Mouse (Mus musculus) right cerebral cortex, postnatal 10 days (tissue): ENCODE measurements at regions not wholly inside any gene's neighbourhood (a gene's known extent, or its start where the extent isn't known, plus 50 kb on each side); places are given as distances from the start of the nearest gene placed in this dataset.

Experiments
- DNase-seq, 2 experiments: peaks; one replicate each; pipeline ENCODE4 v3.0.0; 2021; ENCODE audit warnings: low spot score in 2 of 2

DNA sequence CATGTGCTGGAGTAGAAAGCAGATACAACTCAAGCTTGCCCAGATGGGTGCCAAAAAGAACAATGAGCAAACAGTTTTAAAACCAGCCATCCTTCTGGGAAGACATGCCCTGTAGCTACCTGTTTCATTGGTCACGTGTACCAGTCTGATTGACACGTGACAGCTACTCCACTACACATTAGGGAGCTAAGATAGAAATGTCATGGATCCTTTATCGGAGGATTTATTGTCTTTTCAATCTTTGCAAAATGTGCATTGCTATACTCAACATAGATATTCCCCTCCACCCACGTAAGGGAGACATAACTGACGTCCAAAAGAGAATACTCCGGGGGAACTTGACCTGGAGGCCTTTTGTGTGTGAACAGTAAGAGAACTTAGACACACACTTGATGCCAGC is 171.1 kb upstream of the Cited2 start:
- DNase-seq, result no peak

DNA sequence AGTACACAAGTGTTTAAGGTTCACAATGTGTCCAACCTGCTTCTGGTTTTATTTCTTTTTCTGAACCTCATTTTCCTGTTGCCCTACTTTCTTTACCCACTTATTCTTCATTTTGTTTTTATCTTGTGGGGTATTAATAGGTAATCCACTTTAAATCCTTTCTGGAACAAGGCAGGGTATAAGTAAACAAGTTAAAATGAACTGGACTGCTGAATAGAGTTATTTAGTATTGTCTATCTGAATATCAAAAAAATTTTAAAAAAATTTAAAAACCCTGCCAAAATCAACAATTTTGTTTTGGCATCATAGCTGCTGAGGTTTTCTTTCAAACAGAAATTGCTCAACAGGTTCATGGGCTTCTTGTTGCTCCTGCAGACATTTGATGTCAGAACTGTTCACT is 170.7 kb upstream of the Cited2 start:
- DNase-seq, result no peak

DNA sequence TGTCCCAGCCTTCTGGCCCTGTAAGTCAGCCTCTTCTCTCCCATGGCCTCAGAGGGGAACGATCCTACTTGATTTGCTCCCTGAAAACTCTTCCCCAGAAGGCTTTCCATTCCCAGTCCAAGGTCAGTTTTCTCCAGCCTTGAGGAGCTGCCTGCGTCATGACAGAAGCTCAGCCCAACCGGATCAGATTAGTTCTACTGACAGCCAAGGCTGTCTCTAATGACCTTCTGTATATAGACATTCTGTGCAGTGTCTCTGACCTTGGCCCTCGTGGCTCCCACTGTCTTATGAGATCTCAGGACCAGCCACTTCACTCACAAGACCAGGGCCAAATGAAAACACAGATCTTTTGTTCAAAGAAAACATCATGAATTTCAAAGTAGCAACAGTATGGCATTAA is 166.6 kb upstream of the Cited2 start:
- no peak for DNase-seq

DNA sequence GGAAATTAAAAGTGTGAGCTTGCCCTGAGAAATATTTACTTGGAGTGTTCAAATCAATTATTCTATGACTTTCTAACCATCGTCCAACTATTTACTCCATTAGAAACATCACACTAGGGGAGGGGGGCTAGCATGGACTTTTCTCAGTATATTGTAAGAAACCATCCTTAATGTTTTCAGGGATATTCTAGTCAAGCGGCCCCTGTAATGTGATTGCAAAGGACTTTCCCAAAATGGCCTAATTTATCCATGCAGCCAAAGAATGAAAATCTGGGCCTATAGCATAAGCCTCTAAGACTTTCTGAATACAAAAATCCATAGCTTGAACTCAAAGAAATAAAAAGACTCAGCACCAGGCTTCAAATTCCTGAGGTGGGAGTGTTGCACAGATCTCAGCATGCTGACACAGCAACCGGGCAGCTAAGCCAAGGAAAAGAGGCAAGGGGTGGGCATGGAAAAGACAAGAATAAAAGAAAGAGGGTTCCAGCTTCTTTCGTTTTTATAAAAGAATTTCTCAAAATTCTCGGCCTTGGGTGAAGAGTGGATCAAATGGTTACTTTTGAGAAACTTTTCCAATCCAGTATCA is 163.6 kb upstream of the Cited2 start:
- no peak for DNase-seq

DNA sequence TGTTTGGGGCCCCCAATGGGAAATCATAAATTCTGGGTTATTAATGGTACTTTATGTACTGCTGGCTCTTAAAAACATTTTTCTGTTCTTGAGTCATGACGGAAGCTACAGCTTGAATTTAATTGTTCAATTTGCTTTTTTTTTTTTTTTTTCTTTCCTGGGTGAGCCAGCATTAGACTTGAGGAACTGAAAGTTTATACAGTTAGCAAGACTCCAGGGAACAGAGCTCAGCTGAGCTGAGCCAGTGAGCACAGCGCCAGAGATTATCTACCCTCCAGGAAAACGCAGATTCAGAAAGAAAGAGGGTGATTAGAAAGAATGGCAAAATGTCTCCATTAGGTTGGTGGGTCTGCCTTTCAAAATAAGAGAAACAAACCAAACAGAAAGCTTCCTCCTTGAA is 163.0 kb upstream of the Cited2 start:
- DNase-seq, result no peak

DNA sequence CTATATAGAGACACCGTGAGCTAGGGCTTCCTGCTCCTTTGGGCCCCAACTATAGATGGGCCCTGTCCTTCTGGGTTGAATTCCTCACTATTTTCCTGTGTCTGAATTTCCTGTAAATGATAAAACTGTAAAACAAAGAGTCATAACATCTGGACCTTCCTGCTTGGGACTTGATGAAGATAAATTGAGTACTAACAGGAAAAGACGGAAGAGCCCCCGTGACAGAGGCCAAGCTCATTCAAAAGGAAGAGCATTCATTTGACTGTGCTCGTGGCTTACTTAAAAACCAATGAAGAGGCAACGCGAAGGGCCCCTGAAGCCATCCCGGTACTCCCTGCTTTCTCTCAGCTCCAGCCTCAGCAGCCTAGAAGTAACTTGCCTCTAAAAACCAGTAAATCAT is 161.6 kb upstream of the Cited2 start:
- DNase-seq, result no peak

DNA sequence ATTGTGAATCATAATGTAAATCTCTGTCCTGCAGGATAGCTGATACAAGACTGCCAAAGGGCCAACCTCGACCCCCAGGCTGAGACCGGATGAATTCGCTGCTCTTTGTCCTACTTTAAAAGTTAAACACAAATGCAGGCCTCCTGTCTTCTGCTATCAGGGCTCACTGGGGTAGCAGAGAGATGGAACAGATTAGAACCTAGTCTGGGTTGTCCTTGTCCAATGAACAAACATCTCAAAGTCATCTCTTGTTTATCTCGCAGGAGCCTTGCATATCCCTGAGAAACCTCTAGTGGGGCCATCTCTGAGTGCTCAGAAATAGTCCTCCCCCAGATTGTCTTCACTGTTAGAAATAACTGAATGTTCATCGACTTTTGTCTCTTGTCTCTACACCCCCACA is 161.0 kb upstream of the Cited2 start:
- DNase-seq, result no peak

DNA sequence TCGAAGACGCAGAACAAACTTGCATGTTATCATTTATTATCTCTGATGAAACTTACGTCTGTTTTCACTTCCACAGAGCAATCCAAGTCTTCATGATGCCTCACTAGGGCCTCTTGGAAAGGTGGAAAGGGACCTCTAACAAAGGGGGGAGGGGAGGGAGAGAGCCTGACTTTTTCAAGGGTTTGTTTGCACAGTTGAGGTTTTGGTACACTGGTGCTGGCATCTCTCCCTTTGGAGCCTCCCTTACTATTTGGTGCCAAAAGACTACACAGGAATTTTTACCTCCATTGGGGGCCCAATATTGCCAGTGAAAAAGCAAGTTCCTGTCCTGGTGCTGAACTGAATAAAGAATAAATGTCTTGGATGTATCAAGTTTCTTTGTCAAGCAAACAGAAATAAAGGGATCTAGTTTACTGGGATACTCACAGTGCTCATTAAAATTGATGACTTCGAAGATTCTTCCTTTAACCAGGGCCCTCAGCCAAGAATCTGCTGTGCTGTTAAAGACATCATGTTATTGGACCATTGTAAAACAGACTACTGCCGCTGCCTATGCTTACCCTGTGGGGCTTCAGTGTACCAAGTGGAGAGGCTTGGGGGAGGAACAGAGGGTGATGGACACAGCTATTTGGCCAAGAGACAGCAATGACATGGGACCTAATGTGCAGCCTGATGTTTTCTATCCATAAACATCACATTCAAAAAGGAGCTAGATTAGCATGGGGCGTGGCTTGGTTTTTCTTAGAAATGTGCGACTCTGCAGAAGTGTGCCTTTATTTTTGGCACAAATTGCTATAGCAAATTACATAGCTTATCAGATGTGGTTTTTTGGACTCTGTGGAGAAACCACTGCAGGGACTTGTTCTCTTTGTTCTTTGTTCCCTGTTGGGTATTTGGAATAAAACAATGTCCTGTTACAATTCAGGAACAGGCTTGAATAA is 160.3 kb upstream of the Cited2 start:
- DNase-seq, result peak; percentile 34 to 53

DNA sequence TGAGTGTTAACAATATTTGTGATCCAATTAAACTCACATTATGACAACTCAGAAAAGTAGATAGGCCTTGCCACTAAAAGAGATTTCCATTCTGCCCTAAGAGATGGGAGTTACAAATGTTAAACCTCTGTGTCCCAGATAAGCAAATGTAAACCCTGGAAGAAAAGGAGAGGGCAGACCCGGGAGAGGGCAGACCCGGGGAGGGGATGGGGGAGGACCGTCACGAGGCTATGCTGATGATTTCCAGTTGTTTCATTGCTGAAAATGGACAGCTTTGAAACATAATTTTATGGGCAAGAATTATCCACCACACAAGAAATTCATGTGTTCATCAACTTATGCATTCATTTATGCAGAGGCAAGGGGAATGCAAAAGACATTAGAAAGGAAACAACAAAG is 159.7 kb upstream of the Cited2 start:
- no peak for DNase-seq

DNA sequence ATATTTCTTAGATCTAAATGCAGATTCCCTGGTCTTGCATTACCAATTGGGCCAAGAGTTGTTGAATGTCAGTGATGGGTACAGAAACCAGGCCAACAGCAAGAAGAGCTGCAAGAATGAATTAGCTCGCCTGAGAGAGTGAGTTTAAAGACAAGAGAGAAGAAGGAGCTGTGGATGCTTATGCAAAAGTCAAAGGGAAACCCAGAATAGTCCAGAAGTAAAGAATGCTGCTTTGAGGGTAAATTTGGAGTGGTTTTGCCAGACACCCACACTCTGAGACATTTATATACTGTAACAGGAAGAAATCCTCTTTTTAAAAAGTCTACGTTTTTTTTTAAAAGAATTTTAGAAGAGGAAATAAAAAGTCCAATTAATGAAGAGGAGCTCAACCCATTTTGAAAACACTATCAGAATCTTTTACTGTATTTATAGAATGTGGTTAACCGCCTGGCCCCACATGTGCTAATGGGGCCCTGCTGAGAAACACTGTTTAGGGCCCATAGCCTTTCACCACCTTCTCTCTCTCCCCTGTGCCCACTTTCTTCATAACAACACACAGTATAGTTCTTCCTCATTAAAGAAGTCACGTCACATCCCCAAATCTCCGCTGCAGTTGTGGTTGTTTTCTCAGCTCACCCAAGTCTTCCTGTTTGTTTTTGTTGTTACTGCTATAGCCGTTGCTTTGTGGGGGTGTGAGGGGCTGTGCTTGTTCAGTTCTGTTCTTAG is 158.0 kb upstream of the Cited2 start:
- no peak for DNase-seq

DNA sequence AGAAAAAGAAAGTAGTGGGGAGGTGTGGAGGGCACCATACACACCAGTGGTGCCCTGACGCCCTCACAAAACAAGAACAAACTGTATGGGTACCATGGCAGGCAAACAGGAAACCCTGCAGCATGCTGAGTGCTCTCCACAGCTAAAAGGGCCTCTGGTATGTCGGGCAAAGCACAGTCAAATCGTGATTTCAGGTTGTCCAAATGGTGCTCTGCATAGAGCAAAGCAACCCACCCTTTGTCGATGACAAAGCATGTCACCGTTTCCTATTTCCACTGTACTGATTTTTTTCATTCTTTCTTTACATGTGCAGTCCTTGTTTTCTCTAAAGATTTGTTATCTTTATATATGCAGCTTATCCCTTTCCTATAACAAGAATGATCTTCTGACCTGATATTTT is 156.0 kb upstream of the Cited2 start:
- DNase-seq, result no peak

DNA sequence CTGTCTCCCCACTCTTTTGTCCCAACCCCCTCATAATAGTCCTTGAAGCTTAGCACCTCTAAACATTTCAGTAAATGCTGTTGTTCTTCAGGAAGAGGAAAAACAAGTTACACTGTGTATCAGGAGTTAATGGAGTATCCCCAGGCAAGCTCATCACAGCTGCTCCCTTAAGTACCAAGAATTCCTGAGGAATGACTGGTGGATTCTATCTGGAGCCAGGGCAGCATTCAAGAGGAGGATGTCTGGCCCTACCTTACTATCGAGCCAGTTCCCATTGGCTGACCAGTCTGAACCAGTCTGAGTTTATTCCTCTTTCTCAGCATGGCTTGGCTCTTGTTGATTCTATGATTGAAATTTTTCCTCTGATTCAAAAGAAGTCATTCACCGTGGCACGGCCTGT is 155.4 kb upstream of the Cited2 start:
- DNase-seq, result no peak

DNA sequence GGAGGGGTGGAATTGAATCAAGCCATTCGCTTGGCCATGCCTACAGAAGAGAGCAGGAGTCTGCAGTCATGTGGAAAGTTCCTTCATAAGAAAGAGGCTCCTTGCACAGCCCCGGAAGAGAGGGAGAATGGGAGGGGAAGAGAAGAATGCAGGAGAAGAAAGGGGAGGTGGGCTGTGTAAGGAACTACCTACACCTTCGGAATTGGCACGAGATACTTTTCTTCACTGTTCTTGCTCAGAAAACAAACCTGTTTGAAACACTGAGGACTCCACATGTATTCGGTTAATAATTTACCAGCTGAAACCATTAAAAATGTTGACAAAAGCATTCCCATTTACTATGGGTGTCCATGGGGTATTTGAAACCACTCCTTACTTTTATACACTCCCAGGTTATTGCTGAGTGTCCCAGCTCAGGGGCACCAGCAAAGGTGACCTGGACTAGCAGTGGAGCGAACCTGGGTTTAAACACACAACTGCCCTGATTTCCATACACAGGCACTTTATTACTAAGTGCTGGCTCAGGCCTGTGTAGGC is 153.4 kb upstream of the Cited2 start:
- no peak for DNase-seq

DNA sequence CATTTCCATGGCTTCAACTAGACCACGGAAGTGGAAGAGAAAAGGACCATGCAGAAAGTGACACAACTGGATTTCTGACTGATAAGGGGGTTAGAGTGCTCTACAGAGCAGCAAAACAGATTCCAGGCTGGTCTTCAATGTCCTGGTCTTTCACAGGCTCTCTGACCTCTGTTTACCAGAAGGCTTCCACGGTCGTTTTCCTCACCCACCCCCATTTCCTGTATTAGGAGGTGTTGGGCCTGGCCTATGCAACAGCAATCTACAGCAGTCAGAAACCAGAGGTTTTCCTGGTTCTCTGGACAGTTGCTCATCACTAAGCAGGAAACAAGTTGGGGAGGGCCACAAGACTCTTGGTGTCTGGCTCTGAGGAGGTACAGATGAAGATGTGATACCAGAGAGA is 148.1 kb upstream of the Cited2 start:
- no peak for DNase-seq

DNA sequence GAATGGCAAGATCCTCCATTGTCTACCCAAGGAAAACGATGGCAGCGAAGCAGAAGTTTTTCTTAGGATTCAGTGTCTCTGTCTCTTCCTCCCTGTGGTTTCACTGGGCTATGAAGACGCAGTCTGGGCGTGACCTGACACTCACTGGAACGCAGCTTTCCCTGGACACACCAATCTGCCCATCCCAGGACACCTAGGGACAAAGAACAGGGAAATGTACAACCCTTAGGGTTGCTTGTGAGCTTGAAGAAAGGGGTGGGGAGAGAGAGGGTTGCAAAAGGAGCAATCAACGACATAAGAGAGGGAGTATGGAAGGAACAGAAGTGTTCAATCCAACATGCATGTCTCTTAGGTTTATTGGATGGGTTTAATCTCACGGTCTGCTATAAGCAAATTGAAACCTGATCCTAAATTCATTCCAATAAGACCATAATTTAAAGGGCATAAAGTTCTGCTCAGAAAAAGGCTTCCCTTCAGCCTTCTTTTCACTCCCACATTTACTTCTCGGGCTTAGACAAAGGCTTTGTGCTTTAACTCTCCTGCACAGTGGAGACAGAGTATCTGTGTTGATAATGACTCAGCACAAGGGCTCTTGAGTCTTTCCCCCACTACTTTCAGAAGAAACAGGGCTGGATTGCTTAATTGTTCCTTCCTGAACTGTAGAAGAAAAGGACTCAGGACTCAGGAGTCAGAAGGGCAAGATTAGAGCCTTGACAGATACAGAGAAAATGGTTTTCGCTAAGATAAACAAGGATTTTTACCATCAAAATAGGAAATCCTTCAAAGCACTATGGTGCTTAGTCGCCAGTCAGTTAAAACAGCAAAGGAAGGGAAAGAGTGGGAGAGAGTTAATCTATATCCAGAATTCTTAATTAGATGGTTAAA is 147.3 kb upstream of the Cited2 start:
- no peak for DNase-seq

DNA sequence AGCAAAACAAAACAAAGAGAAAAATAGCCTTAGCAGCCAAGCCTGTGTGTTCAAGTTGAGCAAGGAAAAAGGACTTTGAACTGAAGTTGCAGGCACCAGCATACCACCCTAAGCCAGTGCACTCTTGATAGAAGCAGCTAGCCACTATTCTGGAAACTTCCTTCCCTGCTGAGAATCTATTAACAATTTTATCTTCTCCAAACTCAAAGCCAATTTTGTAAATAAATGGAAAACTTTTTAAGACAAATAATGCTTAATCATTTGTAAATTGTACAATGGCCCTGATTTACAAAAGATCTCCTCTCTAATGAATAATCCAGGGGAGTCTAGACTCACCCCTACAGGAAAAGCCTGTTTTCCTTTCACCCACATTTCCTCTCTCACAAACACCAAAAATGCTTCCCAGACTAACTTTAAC is 146.7 kb upstream of the Cited2 start:
- DNase-seq, result no peak

DNA sequence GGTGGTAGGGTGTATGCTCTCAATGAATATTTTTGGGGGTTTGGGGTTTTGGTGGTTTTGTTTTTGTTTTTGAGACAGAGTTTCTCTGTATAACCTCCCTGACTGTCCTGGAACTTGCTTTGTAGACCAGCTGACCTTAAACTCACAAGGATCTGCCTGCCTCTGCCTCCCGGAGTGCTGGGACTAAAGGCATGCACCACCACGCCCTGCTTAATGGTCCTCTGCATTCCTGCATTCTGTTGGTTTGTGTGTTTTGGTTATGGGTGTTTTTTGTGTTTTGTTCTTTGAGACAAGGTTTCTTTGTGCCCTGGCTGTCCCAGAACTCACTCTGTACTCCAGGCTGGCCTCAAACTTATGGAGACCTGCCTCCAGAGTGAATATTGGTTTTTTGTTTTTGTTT is 143.6 kb upstream of the Cited2 start:
- no peak for DNase-seq

DNA sequence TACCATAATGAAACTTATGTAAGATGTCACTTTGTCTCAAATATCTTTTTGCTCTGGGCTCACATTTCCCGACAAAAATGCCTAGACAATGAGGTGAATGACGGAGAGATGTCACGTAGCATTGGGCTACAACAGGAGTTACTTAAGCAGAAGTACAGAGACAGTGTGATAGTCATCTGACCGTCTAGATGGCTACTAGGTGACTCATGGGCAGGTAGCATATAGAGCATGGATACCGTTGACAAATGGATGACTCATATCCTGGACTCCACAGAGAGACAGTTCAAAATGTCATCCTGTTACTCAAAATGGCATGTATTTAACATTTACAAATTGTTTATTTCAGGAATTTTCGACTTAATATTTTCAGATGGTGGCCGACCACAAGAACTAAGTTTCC is 138.2 kb upstream of the Cited2 start:
- no peak for DNase-seq

DNA sequence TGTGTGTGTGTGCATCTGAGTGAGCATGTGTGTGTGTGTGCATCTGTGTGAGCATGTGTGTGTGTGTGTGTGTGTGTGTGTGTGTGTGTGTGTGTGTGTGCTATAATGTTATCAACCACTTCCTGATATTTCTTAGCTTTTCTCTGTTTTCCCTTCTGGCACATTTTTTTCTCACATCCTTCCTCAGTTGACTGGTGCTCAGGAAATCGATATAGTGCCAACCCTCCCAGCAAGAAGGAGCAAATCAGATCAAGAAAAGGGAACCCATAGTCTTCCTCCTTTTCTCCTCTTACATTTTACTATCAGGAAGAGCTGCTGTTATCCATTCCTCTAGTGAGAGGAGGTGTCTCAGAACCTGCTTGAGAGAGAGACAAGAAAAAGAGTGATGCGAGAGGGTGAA is 136.1 kb upstream of the Cited2 start:
- no peak for DNase-seq

DNA sequence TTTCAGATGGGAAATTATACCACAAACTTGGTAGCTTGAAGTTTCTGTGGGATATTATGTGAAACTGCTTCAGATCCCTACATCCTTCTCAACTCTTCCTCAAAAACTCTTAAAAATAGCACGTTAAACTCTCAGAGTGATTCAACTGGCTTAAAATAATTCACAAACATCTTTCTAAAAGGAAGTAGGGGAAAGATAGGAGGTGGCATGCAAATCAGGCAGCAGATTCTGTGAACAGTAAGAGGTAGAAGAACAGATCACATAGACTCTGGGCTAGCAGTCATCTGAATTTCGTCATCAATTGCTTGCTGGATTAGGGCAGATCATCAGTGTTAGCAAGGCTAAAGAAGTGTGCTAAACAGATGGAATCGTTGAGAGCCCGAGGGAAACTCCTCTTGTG is 133.9 kb upstream of the Cited2 start:
- DNase-seq, result no peak

DNA sequence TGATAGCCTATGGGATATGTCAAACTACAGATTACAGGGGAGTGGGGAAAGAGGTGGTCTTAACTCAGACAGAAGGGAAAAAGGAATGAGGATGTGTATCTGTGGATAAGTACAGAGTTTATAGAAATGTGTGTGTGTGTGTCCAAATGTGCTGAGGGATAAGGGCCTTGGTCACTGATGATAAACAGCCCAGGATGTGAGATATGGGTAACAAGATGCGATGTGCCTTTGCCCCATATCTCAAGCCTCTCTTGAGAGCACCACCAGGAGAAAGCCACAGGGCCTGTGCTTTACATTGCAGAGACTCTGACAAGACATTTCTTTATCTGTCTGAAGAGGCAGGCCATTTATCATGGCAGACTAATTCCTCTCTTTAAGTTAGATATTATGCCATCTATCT is 132.8 kb upstream of the Cited2 start:
- no peak for DNase-seq

DNA sequence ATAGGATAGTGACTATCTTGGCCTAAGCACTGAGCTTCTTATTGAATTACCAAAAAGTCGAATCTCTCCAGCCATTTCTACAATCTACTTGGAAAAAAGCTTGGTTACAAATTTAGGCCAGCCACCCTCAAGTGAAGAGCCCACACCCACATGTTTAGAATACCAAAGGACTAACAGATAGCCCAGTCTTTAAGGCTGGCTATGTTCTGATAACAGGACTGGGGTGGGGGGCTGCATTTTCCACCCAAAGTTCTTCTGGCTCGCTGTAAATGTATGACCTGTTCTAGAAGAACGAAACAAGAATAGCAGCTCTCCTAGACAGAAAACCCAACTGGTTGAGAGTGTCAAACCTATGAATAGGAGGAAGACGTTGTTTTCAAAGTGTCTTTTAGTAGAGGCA is 130.6 kb upstream of the Cited2 start:
- no peak for DNase-seq
